Mouse (Mus musculus) neural tube, embryonic 14.5 days (tissue): ENCODE results near the gene Nfs1. TPM values are rescaled to one million over a fixed set of nuclear protein-coding genes. Genes with fewer than 3 reads are reported as not detected.

Experiments
- ATAC-seq: fragments of 200-750 bp; cut with Nextera tagmentation; 2 replicates; pipeline ENCODE4 v1.8.0; 2017; ENCODE audit warnings: low read depth, mild to moderate bottlenecking, moderate TSS enrichment, moderate library complexity
- H3K27ac ChIP-seq: fragments of 300-500 bp; sonication (generic); 2 replicates; pipeline ENCODE4 v1.5.1; 2014; ENCODE audit warnings: low read depth, mild to moderate bottlenecking, control low read depth, low read length, moderate library complexity, mixed read lengths
- H3K27me3 ChIP-seq: fragments of 300-500 bp; sonication (generic); 2 replicates; pipeline ENCODE4 v1.6.1; 2014; ENCODE audit warnings: low read length; ENCODE audit not compliant: control insufficient read depth, insufficient read depth
- H3K36me3 ChIP-seq: fragments of 300-500 bp; sonication (generic); 2 replicates; pipeline ENCODE4 v1.6.1; 2014; ENCODE audit warnings: low read length, mixed read lengths; ENCODE audit not compliant: control insufficient read depth, insufficient read depth
- H3K4me1 ChIP-seq: fragments of 300-500 bp; sonication (generic); 2 replicates; pipeline ENCODE4 v1.6.1; 2014; ENCODE audit warnings: low read length; ENCODE audit not compliant: control insufficient read depth, insufficient read depth
- H3K4me2 ChIP-seq: fragments of 300-500 bp; sonication (generic); 2 replicates; pipeline ENCODE4 v1.6.1; 2014; ENCODE audit warnings: mild to moderate bottlenecking, low read depth, low read length, control low read depth
- H3K4me3 ChIP-seq: fragments of 300-500 bp; sonication (generic); 2 replicates; pipeline ENCODE4 v1.5.1; 2014; ENCODE audit warnings: low read depth, low read length, control low read depth, mixed read lengths
- H3K9ac ChIP-seq: fragments of 300-500 bp; sonication (generic); replicated peaks from 2 replicates; pipeline ENCODE4 v1.6.1; 2014; ENCODE audit warnings: low read depth, mild to moderate bottlenecking, control low read depth, low read length, mixed read lengths
- H3K9me3 ChIP-seq: fragments of 300-500 bp; sonication (generic); 2 replicates; pipeline ENCODE4 v1.6.1; 2016; ENCODE audit warnings: low read length; ENCODE audit not compliant: control insufficient read depth
- WGBS: fragments of 180-500 bp; shearing (Covaris S2); extraction: QIAGEN DNeasy Blood & Tissue Kit; methylation state at CpG from one replicate; pipeline ENCODE4 v1.1.7; 2014; 5-methylcytosine and 5-hydroxymethylcytosine counted together
- polyA plus RNA-seq: library from polyadenylated mRNA; unstranded; fragments of >200 nt; fragmentation: Nextera tagmentation; extraction: Ambion mirVana; gene quantifications from 2 replicates; pipeline ENCODE4 v1.2.1, GENCODE M21; 2014

Gene Nfs1
- polyA plus RNA-seq, 1 experiment from 2014 or later = 28.8 TPM

DNA sequence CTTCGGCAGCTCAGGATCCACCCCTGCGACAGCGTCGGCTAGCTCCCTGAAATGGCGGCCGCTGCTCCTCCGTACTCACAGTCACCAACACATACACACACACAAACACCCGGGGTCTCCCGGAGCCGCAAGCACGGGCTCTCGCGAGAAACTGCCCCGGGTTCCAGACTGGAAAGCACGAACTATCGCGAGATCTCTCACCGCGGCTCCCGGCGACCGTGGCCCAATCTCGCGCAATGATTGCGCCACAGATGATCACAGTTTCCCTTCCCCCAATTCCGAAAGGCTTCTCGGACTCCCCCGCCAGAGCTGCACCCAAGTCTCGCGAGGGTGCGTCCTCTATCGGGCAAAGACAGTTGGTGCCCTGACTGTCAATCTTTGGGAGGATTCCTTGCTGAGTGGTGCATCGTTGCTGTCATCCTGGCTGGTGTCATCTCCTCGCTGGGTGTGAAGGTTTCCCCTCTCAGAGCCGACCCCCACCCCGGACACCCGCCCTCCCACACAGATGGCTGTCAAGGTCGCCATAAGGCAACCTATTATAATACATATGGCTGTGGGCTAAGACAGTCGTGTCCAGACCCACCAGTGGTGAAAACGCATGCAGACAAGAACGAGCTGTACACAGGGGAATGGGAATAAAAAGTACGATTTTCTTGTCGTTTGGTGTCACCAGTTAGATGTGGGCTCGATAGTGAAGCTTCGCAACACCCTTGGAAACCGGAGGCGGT, 36.3 kb upstream of the Nfs1 start, which contains the start of gene Rbm39:
Gene Rbm39, minus strand, starts transcription at position 145 of the 728 bp plus-strand sequence.
- Histone ChIP-seq H3K4me1 (peaks cover 27% of the 10 kb centered on the region), H3K9me3 (no peaks in the 10 kb centered on the region), H3K4me3 (peak within 1 kb of the TSS; percentile 100), H3K4me2 (peak within 1 kb of the TSS; percentile 90), H3K27me3 (no peaks in the 10 kb centered on the region), H3K27ac (peak within 1 kb of the TSS; percentile 99), H3K9ac (peak within 1 kb of the TSS; percentile 100), H3K36me3 (peaks cover 24% of the 10 kb centered on the region)
- peak; percentile 98 for ATAC-seq
- under 1% methylated on average over 47 of the region's 47 CpGs for WGBS

GRCm38 (mm10) chr2:156179796-156180093, 35.8 kb upstream of the Nfs1 start:
- 0% methylated on average over 34 of the region's 41 CpGs for WGBS
- Histone ChIP-seq H3K36me3 (peaks cover 24% of the 10 kb centered on the region), H3K9me3 (no peaks in the 10 kb centered on the region), H3K27me3 (no peaks in the 10 kb centered on the region), H3K4me2 (no peak overlapping the region; the same call in 1 of the 2 replicates), H3K9ac (peak overlapping the region; percentile 100), H3K4me1 (peaks cover 27% of the 10 kb centered on the region), H3K4me3 (peak overlapping the region; percentile 100), H3K27ac (peak overlapping the region; percentile 99)
- peak; percentile 29; the same call in 1 of the 2 replicates for ATAC-seq

GRCm38 (mm10) chr2:156179046-156179795, 35.2 kb upstream of the Nfs1 start:
- Histone ChIP-seq H3K9me3 (no peaks in the 10 kb centered on the region), H3K27ac (peak overlapping the region; percentile 99), H3K9ac (peak overlapping the region; percentile 100), H3K36me3 (peaks cover 26% of the 10 kb centered on the region), H3K4me1 (peaks cover 27% of the 10 kb centered on the region), H3K4me3 (peak overlapping the region; percentile 100), H3K27me3 (no peaks in the 10 kb centered on the region), H3K4me2 (peak overlapping the region; percentile 90)
- 1% methylated on average over 47 of the region's 47 CpGs for WGBS
- peak; percentile 41; the same call in 1 of the 2 replicates for ATAC-seq

DNA sequence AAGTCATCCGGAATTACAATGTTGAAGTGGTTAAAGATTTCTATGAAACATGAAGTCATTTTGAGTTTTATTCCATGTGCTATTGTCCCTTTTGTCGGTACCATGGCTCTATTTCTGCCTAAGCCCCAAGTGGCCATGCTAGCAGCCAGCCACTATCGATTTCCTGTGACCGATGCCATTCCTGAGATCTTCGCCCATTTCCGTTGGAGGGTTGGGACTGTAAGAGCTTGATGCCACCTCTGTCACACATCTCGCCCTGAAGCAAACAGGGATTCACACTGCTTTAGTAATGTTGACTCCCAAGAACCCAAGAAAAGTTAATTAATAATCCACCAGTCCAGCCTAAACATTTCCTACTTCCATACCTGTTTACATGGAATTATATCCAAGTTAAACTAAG, 33.7 kb upstream of the Nfs1 start:
- 78% methylated on average over 7 of the region's 7 CpGs for WGBS
- no peaks in the 10 kb centered on the region for H3K27me3 ChIP-seq
- peak overlapping the region; percentile 90; the same call in 1 of the 2 replicates for H3K4me2 ChIP-seq
- no peak overlapping the region for H3K9ac ChIP-seq
- no peak overlapping the region for H3K27ac ChIP-seq
- peak overlapping the region; percentile 100; the same call in 1 of the 2 replicates for H3K4me3 ChIP-seq
- H3K36me3 ChIP-seq = peaks cover 39% of the 10 kb centered on the region
- peaks cover 27% of the 10 kb centered on the region for H3K4me1 ChIP-seq
- no peaks in the 10 kb centered on the region for H3K9me3 ChIP-seq
- no peak for ATAC-seq

- Histone ChIP-seq H3K36me3 (peaks cover 42% of the 10 kb centered on the region), H3K27me3 (no peaks in the 10 kb centered on the region), H3K27ac (no peak overlapping the region), H3K4me2 (no peak overlapping the region), H3K9me3 (no peaks in the 10 kb centered on the region), H3K4me1 (peaks cover 27% of the 10 kb centered on the region), H3K4me3 (no peak overlapping the region), H3K9ac (no peak overlapping the region)
- WGBS = 93% methylated on average over 6 of the region's 6 CpGs
- ATAC-seq = no peak
Observed at GRCm38 (mm10) chr2:156177079-156177478, 33.1 kb upstream of the Nfs1 start.

DNA sequence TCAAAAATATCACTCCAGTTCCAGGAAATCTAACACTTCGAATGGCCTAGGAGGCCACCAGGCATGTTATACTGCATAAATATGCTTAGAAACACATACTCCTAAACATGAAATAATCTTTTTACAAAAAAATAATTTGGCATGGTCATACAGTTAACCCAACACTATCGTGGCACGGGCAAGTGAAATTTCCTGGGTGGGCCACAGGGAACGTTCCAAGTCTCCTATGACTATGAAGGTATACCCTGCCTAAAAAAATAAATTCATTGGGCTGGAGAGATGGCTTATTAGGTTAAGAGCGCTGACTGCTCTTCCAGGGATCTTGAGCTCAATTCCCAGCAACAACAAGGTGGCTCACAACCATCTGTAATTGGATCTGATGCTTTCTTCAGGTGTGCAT, 22.6 kb upstream of the Nfs1 start:
- Histone ChIP-seq H3K9me3 (no peaks in the 10 kb centered on the region), H3K27ac (no peak overlapping the region), H3K27me3 (no peaks in the 10 kb centered on the region), H3K4me2 (no peak overlapping the region), H3K4me3 (no peak overlapping the region), H3K4me1 (no peaks in the 10 kb centered on the region), H3K9ac (no peak overlapping the region), H3K36me3 (peaks cover 68% of the 10 kb centered on the region)
- 92% methylated on average over 5 of the region's 5 CpGs for WGBS
- no peak for ATAC-seq

- no peak overlapping the region for H3K4me2 ChIP-seq
- H3K27me3 ChIP-seq = no peaks in the 10 kb centered on the region
- no peak for ATAC-seq
- no peak overlapping the region for H3K27ac ChIP-seq
- H3K4me3 ChIP-seq = no peak overlapping the region
- H3K36me3 ChIP-seq = peaks cover 67% of the 10 kb centered on the region
- no peaks in the 10 kb centered on the region for H3K4me1 ChIP-seq
- H3K9ac ChIP-seq = no peak overlapping the region
- 95% methylated on average over 1 of the region's 1 CpGs for WGBS
- H3K9me3 ChIP-seq = no peaks in the 10 kb centered on the region
Observed at GRCm38 (mm10) chr2:156165478-156165877, 21.5 kb upstream of the Nfs1 start.

DNA sequence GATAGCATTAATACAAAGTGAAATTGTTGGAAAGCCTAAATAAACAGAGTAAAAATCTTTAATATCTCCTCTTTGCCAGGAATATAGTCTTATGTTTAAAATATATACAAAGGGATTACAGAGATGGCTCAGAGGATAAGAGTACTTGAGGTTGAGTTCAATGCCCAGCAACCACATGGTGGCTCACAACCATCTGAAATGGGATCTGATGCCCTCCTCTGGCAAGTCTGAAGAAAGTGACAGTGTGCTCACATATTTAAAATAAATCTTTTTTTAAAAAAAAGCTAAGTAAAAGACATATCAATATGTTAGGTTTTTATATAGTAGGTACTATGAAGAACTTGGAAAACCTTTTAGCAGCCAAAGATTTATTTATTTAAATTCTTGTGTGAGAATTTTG, 7.6 kb upstream of the Nfs1 start:
- no peaks in the 10 kb centered on the region for H3K4me1 ChIP-seq
- no peak overlapping the region for H3K27ac ChIP-seq
- no peaks in the 10 kb centered on the region for H3K27me3 ChIP-seq
- ATAC-seq = no peak
- H3K9ac ChIP-seq = no peak overlapping the region
- H3K36me3 ChIP-seq = peaks cover 59% of the 10 kb centered on the region
- no peak overlapping the region for H3K4me3 ChIP-seq
- no peaks in the 10 kb centered on the region for H3K9me3 ChIP-seq
- no peak overlapping the region for H3K4me2 ChIP-seq

DNA sequence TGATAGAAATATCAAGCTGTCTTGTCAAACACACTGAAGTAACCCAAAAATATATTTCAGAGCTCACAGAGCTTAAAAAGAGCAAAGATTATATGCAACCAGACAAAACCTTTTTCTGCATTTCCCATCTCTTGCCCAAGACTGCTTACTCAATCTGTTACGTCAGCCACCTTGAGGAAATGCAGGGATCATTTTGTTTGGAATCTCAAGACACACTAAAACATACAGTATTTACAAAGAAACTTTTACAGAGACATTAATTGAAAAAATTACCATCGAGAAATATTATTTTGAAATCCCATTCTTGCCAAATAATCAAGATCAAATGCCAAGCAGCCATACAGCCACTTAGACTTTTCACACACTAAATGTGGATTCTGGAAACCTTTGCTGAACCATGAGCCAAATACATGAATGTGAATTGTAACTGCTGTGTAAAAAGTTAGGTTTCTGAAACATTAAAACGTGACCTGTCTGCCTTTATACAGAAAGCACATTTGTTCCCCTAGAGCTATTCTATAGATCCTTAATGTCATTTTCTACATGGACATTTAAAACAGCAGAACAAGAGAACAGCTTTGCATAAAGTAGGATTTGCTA, 3.4 kb upstream of the Nfs1 start:
- Histone ChIP-seq H3K4me2 (no peak overlapping the region), H3K9ac (no peak overlapping the region), H3K4me1 (peaks cover 12% of the 10 kb centered on the region), H3K9me3 (no peaks in the 10 kb centered on the region), H3K27me3 (no peaks in the 10 kb centered on the region), H3K36me3 (peaks cover 40% of the 10 kb centered on the region), H3K4me3 (no peak overlapping the region), H3K27ac (no peak overlapping the region)
- no peak for ATAC-seq
- 85% methylated on average over 3 of the region's 3 CpGs for WGBS
